Mouse (Mus musculus) megakaryocyte-erythroid progenitor cell, adult 5-6 weeks (primary cell): ENCODE results near the gene Dcbld1. TPM values are rescaled to one million over a fixed set of nuclear protein-coding genes. Genes with fewer than 3 reads are reported as not detected.
"Not testable (repeated sequence)": the region's sequence is repeated elsewhere in the genome, so short reads cannot be mapped to it uniquely, and the experiment has no call there.

ENCODE experiments used
- ATAC-seq: replicated peaks from 2 replicates; pipeline ENCODE4 v1.8.0; 2016; ENCODE audit warnings: mild to moderate bottlenecking, inconsistent platforms; ENCODE audit not compliant: severe bottlenecking, poor library complexity, low FRiP score, low TSS enrichment
- total RNA-seq, 2 experiments: library from RNA; stranded (forward) in 1 of 2; stranded (reverse) in 1 of 2; fragments of 200-1000, 215-1000 nt in 1 of 2; fragments of >200 nt in 1 of 2; fragmentation: Nextera tagmentation in 1 of 2; gene quantifications; 2 replicates each; pipeline ENCODE4 v1.2.3; 2014 to 2017

Gene Dcbld1
- total RNA-seq, 2 experiments from 2014 or later: not detected

DNA sequence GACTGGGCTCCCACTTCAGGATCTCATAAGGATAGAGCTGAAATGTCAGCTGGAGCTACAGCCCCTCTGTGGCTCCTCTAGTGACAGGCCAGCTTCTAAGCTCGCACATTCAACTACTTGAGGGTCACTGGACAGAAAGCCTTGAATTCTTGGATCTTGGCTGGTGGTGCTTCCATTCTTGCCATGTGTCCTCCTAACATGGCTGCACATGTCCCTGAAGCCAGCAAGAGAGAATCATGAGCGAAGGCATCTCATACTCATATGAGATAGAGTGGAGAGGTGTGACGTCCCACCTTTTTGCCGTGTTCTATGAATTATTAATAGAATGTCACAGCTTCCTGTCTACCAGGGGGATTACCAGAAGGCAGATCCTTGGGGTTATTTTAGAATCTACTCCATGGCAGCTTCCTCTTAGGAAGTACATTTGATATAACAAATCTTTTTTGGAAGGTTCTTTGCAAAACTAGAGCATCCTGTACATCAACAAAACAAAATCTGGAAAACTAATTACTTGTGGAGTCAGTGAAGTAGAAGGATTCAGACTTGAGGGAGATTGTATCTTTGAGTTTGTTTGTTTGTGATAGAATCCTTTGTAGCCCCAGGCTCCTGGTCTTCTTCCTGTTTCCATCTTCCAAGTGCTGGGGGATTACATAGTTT lies 60.6 kb downstream of the Dcbld1 start:
- no peak for ATAC-seq

DNA sequence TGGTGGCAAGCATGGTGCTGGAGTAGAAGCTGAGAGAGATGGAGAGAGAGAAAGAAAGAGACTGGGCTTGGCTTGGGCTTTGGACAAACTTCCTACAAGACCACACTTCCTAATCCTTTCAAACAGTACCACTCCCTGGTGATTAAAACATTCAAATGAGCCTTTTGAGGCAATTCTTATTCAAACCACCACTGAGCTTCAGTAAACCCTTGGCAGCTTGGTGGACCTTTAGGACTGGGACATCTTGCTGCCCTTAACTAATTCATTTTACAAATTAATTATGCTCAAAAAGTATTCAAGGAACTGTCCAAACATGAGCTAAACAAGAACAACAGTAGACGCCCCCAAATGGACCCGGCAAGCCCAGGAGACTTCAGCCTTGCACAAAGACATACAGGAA lies 62.5 kb downstream of the Dcbld1 start:
- ATAC-seq: no peak

DNA sequence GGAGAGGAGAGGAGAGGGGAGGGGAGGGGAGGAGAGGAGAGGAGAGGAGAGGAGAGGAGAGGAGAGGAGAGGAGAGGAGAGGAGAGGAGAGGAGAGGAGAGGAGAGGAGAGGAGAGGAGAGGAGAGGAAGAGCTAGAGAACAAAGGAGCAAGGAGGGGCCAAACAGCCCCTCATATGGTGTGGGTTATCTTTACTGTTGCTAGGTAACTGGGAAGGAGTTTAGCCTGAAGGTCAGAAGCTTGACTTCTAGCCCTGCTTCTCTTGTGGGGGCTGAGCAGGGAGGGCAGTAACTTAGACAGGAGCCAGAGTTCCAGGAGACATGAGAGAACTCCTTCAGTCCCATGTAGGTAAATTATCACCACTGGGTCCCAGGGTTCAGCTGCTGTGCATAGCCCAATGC lies 65.1 kb downstream of the Dcbld1 start:
- ATAC-seq: not testable (repeated sequence)

DNA sequence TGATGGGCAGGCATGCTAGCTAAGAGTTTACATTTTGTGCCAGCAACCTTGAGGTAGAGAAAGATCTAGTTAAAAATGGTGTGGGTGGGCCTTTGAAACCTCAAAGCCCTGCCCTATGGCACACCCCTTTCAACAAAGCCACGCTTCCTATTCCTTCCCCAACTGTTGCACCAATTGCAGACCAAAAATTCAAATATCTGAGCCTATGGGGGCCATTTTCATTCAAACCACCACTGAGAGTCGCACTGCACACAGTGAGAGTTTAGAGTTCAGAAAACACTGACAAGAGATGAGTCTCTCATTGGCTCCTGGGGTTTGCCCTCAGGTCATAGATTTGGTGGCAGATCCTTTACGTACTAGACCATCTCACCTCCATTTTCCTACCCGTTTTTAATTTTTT lies 68.3 kb downstream of the Dcbld1 start:
- no peak for ATAC-seq

DNA sequence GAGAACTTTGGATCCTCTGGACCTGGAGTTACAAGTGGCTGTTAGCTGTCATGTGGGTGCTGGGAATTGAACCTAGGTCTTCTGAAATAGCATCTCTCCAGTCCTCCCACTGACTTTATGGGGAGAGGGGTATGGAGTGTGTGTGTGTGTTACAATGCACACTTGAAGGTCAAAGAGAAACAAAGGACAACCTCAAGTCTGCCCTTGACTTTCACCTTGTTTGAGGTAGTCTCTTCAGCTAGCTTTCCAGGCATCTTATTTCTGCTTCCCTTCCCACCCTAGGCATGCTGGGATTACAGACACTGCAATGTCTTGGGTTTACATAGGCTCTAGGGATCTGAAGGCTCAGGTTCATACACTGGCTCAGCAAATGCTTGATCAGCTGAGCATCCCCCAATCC lies 68.9 kb downstream of the Dcbld1 start:
- ATAC-seq: no peak

DNA sequence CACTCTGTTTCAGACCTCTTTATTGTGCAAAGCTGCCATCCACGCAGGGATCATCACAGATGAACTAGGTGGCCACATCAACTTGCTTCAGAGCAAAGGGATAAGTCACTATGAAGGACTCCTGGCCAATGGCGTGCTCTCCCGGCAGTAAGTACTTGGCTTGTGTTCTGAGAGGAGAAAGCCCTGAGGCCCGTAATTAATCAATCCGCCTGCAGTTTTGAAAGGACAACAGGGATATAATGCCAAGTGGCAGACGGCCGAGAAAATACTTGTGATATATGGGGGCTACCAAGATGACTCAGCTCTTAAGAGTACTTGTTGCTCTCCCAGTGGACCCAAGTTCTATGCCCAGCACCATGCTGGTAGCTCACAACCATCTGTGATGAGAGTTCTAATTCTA lies 71.2 kb downstream of the Dcbld1 start:
- no peak for ATAC-seq

DNA sequence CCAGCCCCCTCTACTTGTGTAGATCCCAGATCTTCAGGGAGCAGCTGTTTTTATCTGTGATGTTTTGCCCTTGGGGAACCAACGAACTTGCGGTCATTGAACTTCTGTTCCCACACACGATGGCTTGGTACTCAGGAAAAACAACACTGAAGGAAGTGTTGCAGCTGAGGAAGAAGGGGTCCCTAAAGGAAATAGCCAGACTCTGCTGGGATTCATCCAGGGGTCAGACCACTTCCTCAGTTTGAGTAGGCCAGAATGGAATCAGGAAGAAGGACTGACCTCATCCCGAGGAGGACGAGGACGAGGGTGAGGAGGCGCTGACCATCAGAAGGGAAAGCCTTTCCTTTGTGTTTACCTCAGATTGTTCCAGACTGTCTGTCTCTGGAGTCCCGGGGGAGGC lies 75.8 kb downstream of the Dcbld1 start:
- ATAC-seq: no peak

DNA sequence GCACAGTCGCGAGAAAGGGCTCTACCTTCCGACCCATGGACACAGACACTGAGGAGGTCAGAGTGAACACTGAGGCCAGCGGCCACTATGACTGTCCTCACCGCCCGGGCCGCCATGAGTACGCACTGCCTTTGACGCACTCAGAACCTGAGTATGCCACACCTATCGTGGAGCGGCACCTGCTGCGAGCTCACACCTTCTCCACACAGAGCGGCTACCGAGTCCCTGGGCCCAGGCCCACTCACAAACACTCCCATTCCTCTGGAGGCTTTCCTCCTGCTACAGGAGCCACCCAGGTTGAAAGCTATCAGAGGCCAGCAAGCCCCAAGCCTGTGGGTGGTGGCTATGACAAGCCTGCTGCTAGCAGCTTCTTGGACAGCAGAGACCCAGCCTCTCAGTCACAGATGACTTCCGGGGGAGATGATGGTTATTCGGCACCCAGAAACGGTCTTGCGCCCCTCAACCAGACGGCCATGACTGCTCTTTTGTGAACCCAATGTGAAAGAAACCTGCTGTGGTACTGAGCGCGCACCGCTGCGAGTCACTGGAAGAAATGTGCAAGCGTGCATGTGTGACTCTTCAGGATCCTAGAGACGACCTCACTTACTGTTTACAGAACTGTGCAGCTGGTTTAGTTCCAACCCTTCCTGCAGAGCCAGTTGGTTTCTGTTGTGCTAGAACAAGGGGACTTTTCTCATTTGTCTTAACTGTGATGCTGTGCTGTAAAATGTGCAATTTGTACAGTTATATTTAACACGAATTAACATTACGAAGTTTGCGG lies 86.3 kb downstream of the Dcbld1 start:
- ATAC-seq: no peak

DNA sequence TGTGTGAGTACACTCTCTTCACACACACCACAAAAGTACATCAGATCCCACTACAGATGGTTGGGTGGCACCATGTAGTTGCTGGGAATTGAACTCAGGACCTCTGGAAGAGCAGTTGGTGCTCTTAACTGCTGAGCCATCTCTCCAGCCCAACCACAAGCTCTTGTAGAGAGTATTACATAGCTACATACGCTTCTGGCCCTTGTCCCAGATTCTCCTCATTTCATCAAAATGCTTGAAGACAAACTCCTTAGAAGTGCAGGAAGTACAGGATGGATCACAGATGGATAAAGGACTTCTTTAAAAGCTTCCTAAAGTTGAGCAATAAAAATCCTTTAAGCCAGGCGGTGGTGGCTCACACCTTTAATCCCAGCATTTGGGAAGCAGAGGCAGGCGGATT lies 88.5 kb downstream of the Dcbld1 start:
- ATAC-seq: no peak

DNA sequence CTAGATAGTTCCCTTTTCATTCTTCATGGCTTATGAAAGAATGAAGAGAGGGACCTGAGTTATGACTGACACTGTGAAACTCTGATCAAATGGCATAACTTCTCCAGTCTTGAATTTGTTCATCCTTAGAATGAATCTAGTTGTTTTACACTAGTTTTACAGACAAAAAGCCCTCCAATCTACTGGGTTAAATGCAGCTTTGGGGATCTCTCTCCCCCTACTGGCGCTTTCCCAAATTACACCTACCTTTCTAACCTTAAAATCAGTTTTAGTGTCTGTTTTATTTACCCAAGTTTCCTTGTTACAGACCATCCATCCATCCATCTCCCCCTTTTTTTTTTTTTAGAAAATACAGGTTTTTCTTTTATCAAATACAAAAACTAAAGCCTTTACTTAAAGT lies 97.6 kb downstream of the Dcbld1 start:
- ATAC-seq: no peak

DNA sequence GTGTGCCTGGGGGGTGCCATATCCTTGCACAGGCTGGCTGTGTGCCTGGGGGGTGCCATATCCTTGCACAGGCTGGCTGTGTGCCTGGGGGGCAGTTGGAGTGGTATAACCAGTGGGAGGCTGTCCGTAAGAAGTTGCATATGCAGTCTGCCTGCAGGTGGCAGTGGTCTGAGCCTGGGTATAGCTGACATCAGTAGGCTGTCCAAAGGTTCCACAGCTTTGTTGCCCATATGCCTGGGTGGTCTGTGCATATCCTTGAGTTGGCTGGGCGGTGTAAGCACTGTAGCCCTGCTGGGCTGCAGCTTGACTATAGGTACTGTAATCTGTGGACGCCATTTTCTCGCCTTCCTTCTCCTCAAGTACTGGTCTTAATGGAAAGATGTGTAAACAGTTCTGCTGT lies 109.9 kb downstream of the Dcbld1 start:
- not testable (repeated sequence) for ATAC-seq

DNA sequence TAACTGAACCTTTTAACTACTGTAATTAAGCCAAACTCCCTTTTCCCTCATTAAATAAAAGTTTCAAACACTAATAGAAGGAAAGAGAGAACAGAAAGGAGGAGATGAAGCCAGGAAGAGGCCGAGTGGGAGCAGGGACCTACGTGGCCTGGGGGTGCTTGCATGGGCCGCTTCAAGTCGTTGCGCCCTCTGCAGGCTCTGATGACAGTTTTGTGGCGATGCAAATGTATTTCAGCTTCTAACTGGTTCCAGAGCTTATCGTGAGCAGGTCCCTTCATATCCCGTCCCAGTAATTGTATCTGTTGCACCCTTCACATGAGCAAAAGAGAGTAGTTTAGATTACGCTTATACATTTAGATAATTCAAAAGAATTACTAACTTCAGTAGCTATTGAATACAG lies 119.8 kb downstream of the Dcbld1 start:
- ATAC-seq: no peak

DNA sequence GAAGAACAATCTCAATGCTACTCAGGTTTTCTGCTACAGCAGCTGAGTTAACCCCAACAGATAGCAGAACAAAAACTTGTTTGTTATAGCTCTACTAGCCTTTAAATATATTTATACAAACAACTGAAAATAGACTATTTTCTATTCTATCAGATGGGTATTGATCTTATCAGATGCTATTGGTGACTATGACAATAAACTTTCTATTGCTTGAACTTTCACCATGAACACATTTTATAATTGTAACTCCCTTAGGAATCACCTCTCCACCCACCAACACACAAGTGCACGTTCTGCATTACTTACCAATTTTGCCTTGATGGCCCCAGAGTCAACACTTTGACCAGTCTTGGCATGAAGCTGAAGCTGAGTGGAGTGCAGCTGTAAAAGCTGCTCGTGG lies 125.0 kb downstream of the Dcbld1 start, which contains the start of gene Gm26741:
Gene Gm26741 (plus strand): TSS at position 301 of the 400 bp plus-strand sequence.
- no peak for ATAC-seq

DNA sequence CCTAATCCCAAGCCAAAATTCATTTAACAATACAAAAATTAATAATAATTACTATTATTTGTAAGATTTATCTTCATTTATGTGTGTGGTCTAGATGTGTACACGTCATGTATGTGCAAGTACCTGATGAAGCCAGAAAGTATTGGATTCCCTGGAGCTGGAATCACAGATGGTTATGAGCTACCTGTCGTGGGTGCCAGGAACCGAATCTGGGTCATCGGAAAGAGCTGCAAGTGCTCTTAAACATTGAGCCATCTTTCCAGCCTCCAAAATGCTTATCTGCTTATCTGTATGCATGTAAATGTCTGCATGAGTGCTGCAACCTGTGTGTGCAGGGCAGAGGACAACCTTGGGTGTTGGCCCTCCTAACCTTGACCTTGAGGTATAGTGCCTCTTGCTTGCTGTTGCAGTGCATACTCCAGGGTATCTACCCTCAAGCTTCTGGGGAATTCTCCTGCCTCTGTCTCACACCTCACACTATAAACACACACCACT lies 126.9 kb downstream of the Dcbld1 start:
- no peak for ATAC-seq

DNA sequence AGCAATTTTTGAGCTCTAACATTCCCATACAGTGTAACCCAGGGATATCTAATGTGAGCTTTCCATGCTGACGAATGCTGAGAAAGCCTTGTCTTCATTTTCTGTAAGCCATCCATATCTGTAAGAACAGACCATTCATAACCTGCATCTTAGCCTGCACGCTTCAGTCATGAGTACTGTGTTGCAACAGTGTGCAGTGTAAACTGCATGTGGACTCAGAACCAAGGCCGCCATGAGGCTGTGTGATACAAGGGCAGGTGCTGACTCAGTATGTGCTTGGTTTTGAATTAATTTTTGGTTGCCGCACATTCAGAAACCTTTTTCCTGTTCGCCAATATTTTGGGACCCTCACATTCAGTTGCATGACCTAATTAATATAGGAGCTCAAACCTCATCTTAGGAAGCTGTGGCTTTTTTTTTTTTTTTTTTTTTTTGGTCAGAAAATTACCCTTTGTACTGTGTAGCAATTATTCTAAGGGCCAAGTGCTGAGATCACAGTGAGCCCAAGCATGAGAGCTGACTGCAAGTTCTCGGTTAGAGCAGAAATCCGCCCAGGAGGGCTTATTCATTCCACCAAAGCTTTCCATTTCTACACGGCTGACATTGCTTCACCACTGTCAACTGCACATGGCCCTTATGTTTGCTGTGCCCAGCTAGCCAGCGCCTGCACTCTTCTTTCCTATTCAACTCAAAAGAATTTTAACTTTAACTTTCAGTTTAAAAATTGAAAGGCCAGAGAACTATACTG lies 127.6 kb downstream of the Dcbld1 start:
- ATAC-seq: no peak

DNA sequence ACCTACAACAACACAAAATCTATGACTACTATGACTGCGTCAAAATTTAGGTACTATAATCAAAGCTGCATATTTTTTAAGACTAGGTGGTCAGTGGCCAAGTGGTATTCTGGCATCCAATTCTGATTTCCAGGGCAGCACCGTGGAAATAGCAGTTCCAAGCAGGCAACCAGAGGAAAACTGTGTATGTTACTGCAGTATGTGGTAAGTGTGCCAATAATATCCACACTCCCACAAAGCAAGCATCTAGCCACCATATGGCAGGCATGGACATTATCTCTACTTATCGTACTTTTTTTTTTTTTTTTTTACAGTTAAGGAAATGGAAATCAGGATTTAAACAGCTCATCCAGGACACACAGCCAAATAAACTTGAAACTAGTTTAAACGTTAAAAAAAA lies 135.0 kb downstream of the Dcbld1 start:
- ATAC-seq: no peak
